Mouse (Mus musculus): ENCODE results near the gene Vmn1r4. TPM values are rescaled to one million over a fixed set of nuclear protein-coding genes. Genes with fewer than 3 reads are reported as not detected.

The Vmn1r4 gene
- total RNA-seq (2023; ENCODE audit: inconsistent age): 0.35 TPM in 1 of 4 replicates, not detected in the others

DNA sequence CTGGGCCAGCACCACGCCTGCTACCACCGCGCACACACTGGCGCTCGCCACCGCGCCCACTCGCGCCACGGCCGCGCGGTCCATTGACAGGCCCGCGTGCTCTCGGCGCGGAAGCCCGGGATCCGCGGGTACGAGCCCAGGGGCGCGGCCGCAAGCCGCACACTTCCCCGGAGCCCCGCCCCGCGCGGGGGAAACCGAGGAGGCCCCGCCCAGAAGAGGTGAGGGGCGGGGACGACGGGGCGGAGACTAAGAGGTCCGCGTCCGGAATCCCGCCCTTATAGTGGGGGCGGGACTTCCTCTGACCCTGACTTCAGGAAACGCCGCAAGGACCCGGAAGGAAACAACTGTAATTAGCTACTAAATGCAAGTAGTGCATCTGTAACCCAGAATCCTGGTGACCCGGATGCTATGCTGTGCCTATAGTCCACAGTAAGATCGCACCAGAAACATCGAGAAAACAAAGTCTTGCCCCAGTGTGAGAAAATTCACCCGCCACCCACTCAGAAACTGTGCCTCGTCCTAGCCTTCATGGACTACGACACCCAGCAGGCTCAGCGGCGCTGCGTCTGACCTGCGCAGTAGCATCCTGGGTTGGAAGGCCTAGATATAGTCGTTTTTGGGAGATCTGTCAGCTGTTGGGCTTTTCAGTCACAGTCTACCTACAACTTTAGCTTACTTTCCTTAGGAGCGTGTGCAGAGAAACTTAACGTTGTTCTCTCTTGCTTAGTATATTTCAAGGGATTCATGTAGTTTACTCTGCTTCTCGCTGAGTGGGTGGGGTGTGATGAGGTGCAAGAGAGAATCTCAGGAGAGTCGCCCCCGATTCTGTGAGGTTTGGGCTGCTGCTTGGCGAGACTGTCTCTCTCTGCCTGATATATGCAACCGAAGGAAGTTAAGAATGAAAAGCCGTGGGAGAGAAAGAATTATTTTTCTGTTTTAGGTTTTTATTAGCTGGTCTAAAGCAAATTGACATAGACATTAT is at the start of gene Vmn1r4, which contains the start of gene Nt5c3:
TSS of gene Vmn1r4 (plus strand) at position 290 of the 982 bp plus-strand sequence.
TSS of gene Nt5c3 (minus strand) at position 207 of the 982 bp plus-strand sequence.

DNA sequence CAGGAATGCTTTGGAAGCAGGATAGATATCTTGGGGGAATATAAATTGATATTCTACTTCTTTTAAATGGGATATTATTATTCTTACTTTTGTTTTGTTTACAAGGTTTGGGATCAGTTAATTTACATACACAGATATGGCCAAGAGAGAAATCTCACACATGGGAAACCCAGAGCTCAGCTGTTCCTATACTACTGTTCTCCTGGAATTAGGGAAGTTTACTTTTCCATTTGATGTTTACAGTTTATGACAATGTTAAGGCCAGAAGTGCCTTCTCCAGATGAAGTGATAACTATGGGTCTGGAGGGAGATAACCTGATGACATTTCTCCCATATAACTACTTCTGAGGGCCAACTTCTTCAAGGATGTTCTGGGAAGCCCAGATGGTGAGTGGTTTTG is 46.2 kb downstream of the Vmn1r4 start, which contains the start of gene Vmn1r5:
TSS of gene Vmn1r5 (plus strand) at position 301 of the 400 bp plus-strand sequence.

DNA sequence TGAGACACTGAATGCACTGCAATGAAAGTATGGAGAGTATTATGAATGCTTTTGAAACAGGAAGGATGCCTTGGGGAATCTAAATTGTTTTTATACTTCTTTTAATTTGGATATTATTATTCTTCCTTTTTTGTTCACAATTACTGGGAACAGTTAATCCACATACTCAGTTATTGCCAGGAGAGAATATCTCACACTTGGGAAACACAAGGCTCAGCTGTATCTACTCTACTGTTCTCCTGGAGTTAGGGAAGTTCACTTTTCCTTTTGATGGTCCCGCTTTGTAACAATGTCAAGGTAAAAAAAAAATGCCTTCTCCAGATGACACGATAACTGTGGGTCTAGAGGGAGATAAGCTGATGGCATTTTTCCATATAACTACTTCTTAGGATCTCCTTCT is 73.1 kb downstream of the Vmn1r4 start, which contains the start of gene Vmn1r6:
TSS of gene Vmn1r6 (plus strand) at position 301 of the 400 bp plus-strand sequence.

Other genes starting within 250 kb of the Vmn1r4 start
- 35.9 to 53.4 TPM (median 44.6 TPM) in 4 replicates for gene Lsm5, start 219.3 kb upstream of the Vmn1r4 start, total RNA-seq (2023; ENCODE audit: inconsistent age)
- gene Avl9, start 209.1 kb upstream of the Vmn1r4 start, total RNA-seq (2023; ENCODE audit: inconsistent age): 111 to 124 TPM (median 118 TPM) in 4 replicates
- gene Kbtbd2, start 126.2 kb upstream of the Vmn1r4 start, total RNA-seq (2023; ENCODE audit: inconsistent age): 64.1 to 71.3 TPM (median 69.5 TPM) in 4 replicates
- gene Fkbp9, start 92.0 kb upstream of the Vmn1r4 start, total RNA-seq (2023; ENCODE audit: inconsistent age): 0.15 to 0.74 TPM (median 0.16 TPM) in 3 of 4 replicates, not detected in the other
- gene Nt5c3, start 83 bp upstream of the Vmn1r4 start, total RNA-seq (2023; ENCODE audit: inconsistent age): 52.4 to 60.6 TPM (median 55.3 TPM) in 4 replicates
- gene Vmn1r5, start 46.3 kb downstream of the Vmn1r4 start, total RNA-seq (2023; ENCODE audit: inconsistent age): not detected in 4 replicates
- not detected in 4 replicates for gene Vmn1r6, start 73.2 kb downstream of the Vmn1r4 start, total RNA-seq (2023; ENCODE audit: inconsistent age)
- gene Vmn1r7, start 101.3 kb downstream of the Vmn1r4 start, total RNA-seq (2023; ENCODE audit: inconsistent age): not detected in 4 replicates
- not detected in 4 replicates for gene Vmn1r8, start 108.3 kb downstream of the Vmn1r4 start, total RNA-seq (2023; ENCODE audit: inconsistent age)
- gene Vmn1r9, start 142.8 kb downstream of the Vmn1r4 start, total RNA-seq (2023; ENCODE audit: inconsistent age): not detected in 4 replicates
- not detected in 4 replicates for gene Vmn1r10, start 185.4 kb downstream of the Vmn1r4 start, total RNA-seq (2023; ENCODE audit: inconsistent age)
- gene Vmn1r11, start 209.4 kb downstream of the Vmn1r4 start, total RNA-seq (2023; ENCODE audit: inconsistent age): not detected in 4 replicates
- 0.06 TPM in 1 of 4 replicates, not detected in the others for gene Vmn1r12, start 232.9 kb downstream of the Vmn1r4 start, total RNA-seq (2023; ENCODE audit: inconsistent age)

All from B cell, adult (primary cell).